Mouse (Mus musculus) layer of hippocampus, postnatal 36 days (tissue): ENCODE data around the gene Arhgef7. TPM values are rescaled to one million over a fixed set of nuclear protein-coding genes. Genes with fewer than 3 reads are reported as not detected.

Experiments used
- DNase-seq, 2 experiments: peaks; one replicate each; pipeline ENCODE4 v3.0.0; 2022
- total RNA-seq, 2 experiments: library from RNA; stranded (reverse); gene quantifications; 2 replicates each; pipeline ENCODE4 v1.2.3; 2021

The Arhgef7 gene
- total RNA-seq, 2 experiments from 2014 or later: 122 to 126 TPM

- DNase-seq: no peak
Observed at GRCm38 (mm10) chr8:11798480-11798867, 71.0 kb downstream of the Arhgef7 start.

DNA sequence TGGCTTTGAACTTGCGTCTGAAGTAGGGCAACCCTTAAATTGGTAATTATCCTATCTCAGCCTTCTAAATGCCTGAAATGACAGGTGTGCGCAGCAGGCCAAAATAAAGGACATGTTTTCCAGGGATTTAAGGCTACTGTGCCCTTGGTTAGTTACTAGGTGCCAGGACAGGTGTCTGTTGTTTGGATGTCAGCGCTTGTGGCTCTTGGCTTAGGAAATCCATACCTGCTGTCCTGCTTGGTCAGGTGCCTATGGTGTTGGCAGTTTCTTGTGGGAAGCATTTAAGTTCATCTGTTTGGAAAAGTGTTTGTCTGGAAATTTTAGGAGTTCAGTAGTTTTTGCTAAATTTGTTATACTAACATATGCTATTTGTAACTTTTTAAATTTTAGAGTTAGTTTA is 71.6 kb downstream of the Arhgef7 start:
- DNase-seq: no peak

DNA sequence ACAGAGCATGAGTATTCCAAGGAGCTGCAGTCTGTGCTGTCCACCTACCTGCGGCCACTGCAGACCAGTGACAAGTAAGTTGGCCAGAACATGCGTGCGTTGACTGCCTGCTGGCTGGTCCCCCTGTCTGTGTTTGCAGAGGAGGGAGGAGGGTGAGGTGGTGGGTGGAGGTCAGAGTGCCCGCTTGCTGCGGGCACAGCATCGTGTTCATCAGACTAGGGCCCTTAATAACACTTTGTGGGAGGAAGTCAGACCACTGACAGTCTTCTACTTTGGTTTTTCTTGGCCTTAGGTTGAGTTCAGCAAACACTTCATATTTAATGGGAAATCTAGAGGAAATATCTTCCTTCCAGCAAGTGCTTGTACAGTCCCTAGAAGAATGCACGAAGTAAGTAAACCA is 73.0 kb downstream of the Arhgef7 start:
- no peak for DNase-seq

GRCm38 (mm10) chr8:11801571-11801970 is 74.0 kb downstream of the Arhgef7 start:
- no peak for DNase-seq

DNA sequence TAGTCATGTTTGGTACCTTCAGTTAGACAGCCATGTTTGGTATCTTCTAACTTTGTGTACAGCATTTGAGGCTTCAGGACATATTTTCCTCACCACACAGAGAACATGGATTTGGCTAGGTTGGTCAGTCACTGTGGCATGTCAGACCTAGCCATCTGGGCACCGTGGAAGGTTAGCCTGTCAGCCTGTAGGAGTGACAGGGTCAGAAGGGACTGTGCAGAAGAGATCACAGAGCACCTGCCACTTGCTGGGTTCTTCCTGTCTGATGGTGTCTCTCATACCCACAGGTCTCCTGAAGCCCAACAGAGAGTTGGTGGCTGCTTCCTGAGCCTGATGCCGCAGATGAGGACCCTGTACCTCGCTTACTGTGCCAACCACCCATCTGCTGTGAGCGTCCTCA is 77.4 kb downstream of the Arhgef7 start:
- DNase-seq: no peak

GRCm38 (mm10) chr8:11806252-11806651 is 78.7 kb downstream of the Arhgef7 start:
- DNase-seq: no peak

GRCm38 (mm10) chr8:11807361-11807760 is 79.8 kb downstream of the Arhgef7 start:
- no peak for DNase-seq

DNA sequence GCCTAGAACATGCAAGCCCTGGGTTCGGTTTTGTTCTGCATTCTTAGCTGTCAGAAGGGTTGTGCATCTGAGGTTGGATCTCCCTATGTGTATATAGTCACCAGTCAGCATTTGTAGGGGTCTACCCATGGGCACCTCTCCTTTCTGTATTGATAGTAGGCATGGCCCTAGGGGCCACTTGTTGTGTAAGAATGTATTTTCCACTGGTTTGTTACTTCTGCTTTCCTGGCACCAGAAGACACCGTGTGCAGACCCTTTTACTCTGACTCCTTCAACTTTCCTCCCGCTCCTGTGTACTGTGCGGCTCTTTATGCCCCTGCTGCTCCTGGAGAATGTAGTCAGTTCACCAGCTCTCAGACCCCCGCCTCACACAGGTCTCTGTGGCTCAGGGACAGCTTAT is 80.5 kb downstream of the Arhgef7 start:
- DNase-seq: no peak

GRCm38 (mm10) chr8:11810426-11810825 is 82.9 kb downstream of the Arhgef7 start:
- DNase-seq: no peak

DNA sequence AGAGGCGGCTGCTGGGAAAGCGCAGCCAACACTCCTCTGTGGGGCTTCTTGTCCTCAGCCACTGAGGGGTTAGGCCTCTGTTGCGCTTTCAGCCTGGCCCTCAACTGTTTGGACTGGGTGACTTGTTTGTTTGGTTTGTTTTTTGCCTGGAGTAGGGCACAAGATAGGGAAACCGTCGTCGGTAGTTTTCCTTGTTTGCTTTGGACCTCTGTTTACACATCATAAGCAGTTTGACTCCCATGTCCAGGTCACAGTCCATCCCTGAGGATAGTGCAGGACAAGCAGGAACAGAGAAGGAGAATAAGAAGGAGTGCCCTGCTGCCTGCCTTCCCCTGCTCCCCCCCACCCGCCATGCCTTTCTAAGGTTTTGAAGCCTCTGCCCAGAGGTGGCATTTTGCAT is 86.3 kb downstream of the Arhgef7 start:
- no peak for DNase-seq

DNA sequence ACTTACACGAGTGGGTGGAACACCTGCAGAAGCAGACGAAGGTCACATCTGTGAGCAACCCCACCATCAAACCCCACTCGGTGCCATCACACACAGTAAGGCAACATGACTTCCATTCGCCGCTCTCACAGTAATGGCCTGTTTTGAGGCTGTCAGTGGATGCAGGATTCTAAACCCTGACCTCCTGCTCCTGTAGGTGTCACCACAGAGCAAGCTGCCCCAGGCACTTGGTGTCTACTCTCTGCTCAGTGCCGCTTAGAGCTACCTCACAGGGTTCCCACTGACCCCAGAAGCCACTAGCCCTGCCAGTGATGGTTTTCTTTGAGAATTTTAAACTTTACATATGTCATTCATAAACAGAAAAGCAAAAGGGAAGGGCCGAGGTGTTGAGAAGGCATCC is 87.7 kb downstream of the Arhgef7 start:
- no peak for DNase-seq

- no peak for DNase-seq
Observed at GRCm38 (mm10) chr8:11820136-11820535, 92.6 kb downstream of the Arhgef7 start.

DNA sequence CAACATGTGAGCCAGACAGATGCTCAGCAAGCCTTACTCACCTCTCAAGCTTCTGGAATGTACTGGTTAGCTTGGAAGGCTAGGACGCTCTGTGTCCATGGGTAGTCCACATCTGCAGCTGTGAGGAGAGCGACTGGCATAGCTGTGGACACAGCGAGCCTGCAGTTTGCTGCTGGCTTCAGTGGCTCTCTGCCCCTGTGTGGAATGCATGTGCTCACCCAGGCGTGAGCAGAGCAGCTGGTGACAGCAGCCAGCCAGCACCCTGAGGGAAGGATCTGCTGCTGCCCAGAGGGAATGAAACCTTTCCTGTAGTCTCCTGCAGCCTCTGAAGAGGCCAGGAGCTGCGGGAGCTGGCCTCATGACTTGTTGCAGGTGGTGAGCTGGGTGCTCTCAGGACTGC is 93.0 kb downstream of the Arhgef7 start:
- DNase-seq: no peak

- DNase-seq: no peak
Observed at GRCm38 (mm10) chr8:11821451-11822206, 94.1 kb downstream of the Arhgef7 start.

DNA sequence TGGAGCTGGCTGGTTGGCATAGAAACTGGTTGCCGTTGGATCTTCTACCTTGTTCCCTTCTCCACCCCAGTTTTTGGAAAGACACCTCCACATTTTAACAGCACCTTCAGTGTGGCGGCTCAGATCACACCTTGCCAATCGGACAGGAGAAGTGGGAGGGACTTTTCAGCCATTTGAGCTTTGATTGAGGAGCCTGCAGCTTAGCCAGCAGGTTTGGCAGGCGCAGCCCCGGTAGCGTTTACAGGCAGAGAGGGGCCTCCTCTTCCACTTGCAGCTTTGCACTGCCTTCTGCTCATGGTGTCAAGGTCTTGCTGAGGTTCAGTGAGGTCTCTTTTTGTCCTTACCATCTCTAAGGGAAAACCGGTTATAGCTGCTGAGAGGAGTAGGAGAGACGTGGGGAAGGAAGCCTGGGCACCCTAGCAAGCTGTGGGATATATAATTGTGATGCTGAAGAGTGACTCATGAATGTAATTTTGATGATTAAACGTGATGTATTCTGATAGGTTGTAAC is 95.1 kb downstream of the Arhgef7 start:
- no peak for DNase-seq

GRCm38 (mm10) chr8:11825756-11826155 is 98.2 kb downstream of the Arhgef7 start:
- DNase-seq: no peak

- DNase-seq: no peak
Observed at GRCm38 (mm10) chr8:11827312-11827711, 99.8 kb downstream of the Arhgef7 start.

DNA sequence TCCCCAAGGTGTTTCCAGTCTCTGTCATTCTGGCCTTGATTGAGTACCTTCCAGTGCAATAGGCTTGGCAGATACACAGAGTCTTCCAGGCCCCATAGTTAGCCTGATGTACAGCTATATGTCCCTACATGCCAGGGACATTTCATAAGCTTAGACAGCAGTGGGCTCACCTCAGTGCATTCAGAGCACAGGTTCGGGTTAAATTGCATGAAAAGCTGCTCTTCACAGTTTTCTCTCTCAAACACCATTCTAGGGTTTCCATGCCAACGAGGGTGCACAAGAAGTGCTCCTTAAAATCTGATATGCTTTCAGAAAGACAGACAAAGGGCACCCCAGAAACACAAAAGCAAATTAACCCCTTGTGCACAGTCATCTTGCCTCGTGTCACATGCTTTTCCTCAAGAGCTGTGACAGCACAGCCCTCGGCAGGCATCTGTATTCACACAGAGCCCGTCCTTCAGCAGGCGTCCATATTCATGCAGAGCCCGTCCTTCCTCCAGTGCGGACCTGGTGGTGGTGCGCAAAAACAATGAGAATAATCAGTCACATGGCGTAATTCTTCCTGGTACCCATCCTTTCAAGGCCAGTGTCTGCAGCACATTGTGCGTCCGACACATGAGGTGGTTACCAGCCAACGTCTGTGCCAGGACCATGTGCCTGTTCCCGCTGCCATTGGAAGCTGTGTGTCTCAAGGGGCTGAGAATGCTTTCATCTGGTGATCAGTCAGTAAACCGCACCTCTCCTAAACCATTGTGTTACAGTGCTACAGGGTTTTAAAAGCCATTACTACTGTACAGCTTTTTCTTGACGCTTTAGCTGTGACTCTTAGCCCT is 102.9 kb downstream of the Arhgef7 start:
- no peak for DNase-seq

- DNase-seq: no peak
Observed at GRCm38 (mm10) chr8:11831174-11831573, 103.7 kb downstream of the Arhgef7 start.

- no peak for DNase-seq
Observed at GRCm38 (mm10) chr8:11831939-11832338, 104.4 kb downstream of the Arhgef7 start.

- DNase-seq: no peak
Observed at GRCm38 (mm10) chr8:11833157-11833556, 105.6 kb downstream of the Arhgef7 start.

- no peak for DNase-seq
Observed at GRCm38 (mm10) chr8:11834200-11834599, 106.7 kb downstream of the Arhgef7 start.

- DNase-seq: no peak
Observed at GRCm38 (mm10) chr8:11834691-11835090, 107.2 kb downstream of the Arhgef7 start.

- no peak for DNase-seq
Observed at GRCm38 (mm10) chr8:11840174-11840573, 112.7 kb downstream of the Arhgef7 start, which contains the start of gene Tex29. Gene Tex29, plus strand, starts transcription at chr8:11840474.
